18 mouse cellular contexts compared by ENCODE assay signal in genomic region chr7:100390166-100390565, GRCm38 (mm10).
"Had no signal": no experiment of that assay in that cellular context is flagged by ENCODE, and none has a peak within 500 bp of the region (broad histone marks: within the 10 kb centered on the region; RNA-seq: fewer than 3 reads in every experiment).

No protein-coding gene starts in this region.

- H3K27ac ChIP-seq: kidney, postnatal 0 days; layer of hippocampus, adult 2 months; limb, embryonic 10.5 days; limb, embryonic 13.5 days; liver, embryonic 12.5 days; liver, embryonic 15.5 days; midbrain, embryonic 13.5 days had no signal

- ATAC-seq: intestine, postnatal 0 days; liver, embryonic 12.5 days; midbrain, embryonic 13.5 days; midbrain, embryonic 16.5 days had no signal

- DNase-seq: kidney, adult 2 months; kidney, postnatal 25 days; layer of hippocampus, adult 9-11 months; liver; lung, adult 2 months; lung, postnatal 14 days; lung, postnatal 4 days; spleen, adult 18-20 months; thymus, postnatal 25 days had no signal

- H3K4me3 ChIP-seq: layer of hippocampus, adult 2 months; limb, embryonic 10.5 days; limb, embryonic 13.5 days; liver, embryonic 12.5 days; liver, embryonic 15.5 days; midbrain, embryonic 13.5 days had no signal
